Mouse (Mus musculus) T-helper 2 cell (primary cell): ENCODE results near the gene Atp2b4.

Experiments used
- in situ Hi-C: fragments of 300-600 bp; cut with MboI, MseI; formaldehyde crosslinking; loops from one replicate; pipeline ENCODE4 v1.15.1; 2025; ENCODE audit warnings: high pct_unique_total_duplicates

Gene Atp2b4

GRCm38 (mm10) chr1:133798821-133799415, 1.9 kb downstream of the Atp2b4 start:
- in situ Hi-C loops = loop anchor here (5.0 kb wide), 1 partner anchor 98 kb away; no protein-coding TSS in a partner anchor

GRCm38 (mm10) chr1:133797979-133798820, 2.6 kb downstream of the Atp2b4 start:
- in situ Hi-C loops = loop anchor here (5.0 kb wide), 1 partner anchor 99 kb away; no protein-coding TSS in a partner anchor

GRCm38 (mm10) chr1:133797327-133797978, 3.4 kb downstream of the Atp2b4 start:
- in situ Hi-C loops = loop anchor here (5.0 kb wide), 1 partner anchor 100 kb away; no protein-coding TSS in a partner anchor

GRCm38 (mm10) chr1:133793646-133794045, 7.2 kb downstream of the Atp2b4 start:
- in situ Hi-C loops = no loop called here

GRCm38 (mm10) chr1:133790011-133790410, 10.8 kb downstream of the Atp2b4 start:
- in situ Hi-C loops = no loop called here

GRCm38 (mm10) chr1:133788864-133789263, 12.0 kb downstream of the Atp2b4 start:
- in situ Hi-C loops = no loop called here

GRCm38 (mm10) chr1:133787500-133788210, 13.2 kb downstream of the Atp2b4 start:
- in situ Hi-C loops = no loop called here

GRCm38 (mm10) chr1:133784621-133785020, 16.2 kb downstream of the Atp2b4 start:
- in situ Hi-C loops = no loop called here

- in situ Hi-C loops = no loop called here
Observed at GRCm38 (mm10) chr1:133781531-133781930, 19.3 kb downstream of the Atp2b4 start.

GRCm38 (mm10) chr1:133779043-133779442, 21.8 kb downstream of the Atp2b4 start:
- in situ Hi-C loops = no loop called here

- in situ Hi-C loops = no loop called here
Observed at GRCm38 (mm10) chr1:133777651-133778231, 23.1 kb downstream of the Atp2b4 start.

GRCm38 (mm10) chr1:133772553-133772952, 28.3 kb downstream of the Atp2b4 start:
- in situ Hi-C loops = no loop called here

GRCm38 (mm10) chr1:133771831-133772399, 28.9 kb downstream of the Atp2b4 start:
- in situ Hi-C loops = no loop called here

GRCm38 (mm10) chr1:133767994-133768393, 32.8 kb downstream of the Atp2b4 start:
- in situ Hi-C loops = loop anchor here (10.0 kb wide), 1 partner anchor 537 kb away; no protein-coding TSS in a partner anchor

GRCm38 (mm10) chr1:133766901-133767529, 33.8 kb downstream of the Atp2b4 start:
- in situ Hi-C loops = loop anchor here (10.0 kb wide), 1 partner anchor 538 kb away; no protein-coding TSS in a partner anchor

- in situ Hi-C loops = loop anchor here (10.0 kb wide), 1 partner anchor 539 kb away; no protein-coding TSS in a partner anchor
Observed at GRCm38 (mm10) chr1:133765376-133765775, 35.5 kb downstream of the Atp2b4 start.

GRCm38 (mm10) chr1:133762946-133763422, 37.9 kb downstream of the Atp2b4 start:
- in situ Hi-C loops = loop anchor here (10.0 kb wide), 1 partner anchor 542 kb away; no protein-coding TSS in a partner anchor

GRCm38 (mm10) chr1:133761278-133761677, 39.6 kb downstream of the Atp2b4 start:
- in situ Hi-C loops = loop anchor here (10.0 kb wide), 1 partner anchor 544 kb away; no protein-coding TSS in a partner anchor

GRCm38 (mm10) chr1:133754317-133754868, 46.4 kb downstream of the Atp2b4 start:
- in situ Hi-C loops = no loop called here

GRCm38 (mm10) chr1:133753325-133753724, 47.5 kb downstream of the Atp2b4 start:
- in situ Hi-C loops = no loop called here
